Mouse (Mus musculus): ENCODE data around the gene Zkscan14.

GRCm38 (mm10) chr5:145214679-145215078, 13.0 kb upstream of the Zkscan14 start:
- no peak for TF ChIP-seq TAL1 (IDR thresholded peaks at IDR 0.05; ENCODE audit: low read length)
- no peak for TF ChIP-seq GATA1 (IDR thresholded peaks at IDR 0.05; ENCODE audit: low read length)
